Mouse (Mus musculus) intestine, embryonic 16.5 days (tissue): Measurements from ENCODE around the gene Cd300ld3. TPM values are rescaled to one million over a fixed set of nuclear protein-coding genes. Genes with fewer than 3 reads are reported as not detected.
A peak's percentile ranks its signal among the peaks of the same experiment; 100 is the strongest.

Source experiments
- ATAC-seq: fragments of 200-750 bp; cut with Nextera tagmentation; 2 replicates; pipeline ENCODE4 v1.8.0; 2017; ENCODE audit warnings: moderate TSS enrichment, moderate library complexity
- H3K27ac ChIP-seq: fragments of 300-500 bp; sonication (generic); 2 replicates; pipeline ENCODE4 v1.5.1; 2014; ENCODE audit warnings: mild to moderate bottlenecking, low read length
- H3K27me3 ChIP-seq: fragments of 300-500 bp; sonication (generic); replicated peaks from 2 replicates; pipeline ENCODE4 v1.6.1; 2014; ENCODE audit warnings: low read length, control low read depth, mixed read lengths; ENCODE audit not compliant: control insufficient read depth, insufficient read depth
- H3K36me3 ChIP-seq: fragments of 300-500 bp; sonication (generic); 2 replicates; pipeline ENCODE4 v1.6.1; 2014; ENCODE audit warnings: low read length, control low read depth; ENCODE audit not compliant: control insufficient read depth, insufficient read depth
- H3K4me1 ChIP-seq: fragments of 300-500 bp; sonication (generic); 2 replicates; pipeline ENCODE4 v1.6.1; 2014; ENCODE audit warnings: low read length, control low read depth, mixed read lengths; ENCODE audit not compliant: control insufficient read depth, insufficient read depth
- H3K4me2 ChIP-seq: fragments of 300-500 bp; sonication (generic); 2 replicates; pipeline ENCODE4 v1.6.1; 2014; ENCODE audit warnings: low read depth, low read length, control low read depth
- H3K4me3 ChIP-seq: fragments of 300-500 bp; sonication (generic); 2 replicates; pipeline ENCODE4 v1.5.1; 2014; ENCODE audit warnings: mild to moderate bottlenecking, low read length
- H3K9ac ChIP-seq: fragments of 300-500 bp; sonication (generic); 2 replicates; pipeline ENCODE4 v1.6.1; 2014; ENCODE audit warnings: low read depth, low read length
- H3K9me3 ChIP-seq: fragments of 300-500 bp; sonication (generic); 2 replicates; pipeline ENCODE4 v1.6.1; 2016; ENCODE audit warnings: low read length, control low read depth; ENCODE audit not compliant: control insufficient read depth
- WGBS: fragments of 180-500 bp; shearing (Covaris S2); extraction: QIAGEN DNeasy Blood & Tissue Kit; methylation state at CpG from one replicate; pipeline ENCODE4 v1.1.7; 2014; 5-methylcytosine and 5-hydroxymethylcytosine counted together
- polyA plus RNA-seq: library from polyadenylated mRNA; unstranded; fragments of >200 nt; fragmentation: Nextera tagmentation; extraction: Ambion mirVana; gene quantifications from 2 replicates; pipeline ENCODE4 v1.2.1, GENCODE M21; 2015

Gene Cd300ld3
- polyA plus RNA-seq, 1 experiment from 2014 or later = not detected

- no peaks in the 10 kb centered on the region for H3K36me3 ChIP-seq
- H3K9ac ChIP-seq = no peak overlapping the region
- no peak overlapping the region for H3K4me3 ChIP-seq
- H3K27me3 ChIP-seq = no peaks in the 10 kb centered on the region
- 60% methylated on average over 3 of the region's 3 CpGs for WGBS
- no peak overlapping the region for H3K4me2 ChIP-seq
- no peak overlapping the region for H3K27ac ChIP-seq
- no peaks in the 10 kb centered on the region for H3K9me3 ChIP-seq
- H3K4me1 ChIP-seq = no peaks in the 10 kb centered on the region
- no peak for ATAC-seq
These were observed 33.2 kb upstream of the Cd300ld3 start for GRCm38 (mm10) chr11:115081373-115081772.

GRCm38 (mm10) chr11:115080886-115081285 lies 32.7 kb upstream of the Cd300ld3 start:
- Histone ChIP-seq H3K4me2 (no peak overlapping the region), H3K27ac (no peak overlapping the region), H3K27me3 (no peaks in the 10 kb centered on the region), H3K4me3 (no peak overlapping the region), H3K9ac (no peak overlapping the region), H3K4me1 (no peaks in the 10 kb centered on the region), H3K9me3 (no peaks in the 10 kb centered on the region), H3K36me3 (no peaks in the 10 kb centered on the region)
- WGBS = 32% methylated on average over 13 of the region's 13 CpGs
- no peak; the same call in 1 of the 2 replicates for ATAC-seq

- 79% methylated on average over 5 of the region's 5 CpGs for WGBS
- no peaks in the 10 kb centered on the region for H3K27me3 ChIP-seq
- no peak for ATAC-seq
These were observed 30.5 kb upstream of the Cd300ld3 start for GRCm38 (mm10) chr11:115078680-115079079.

GRCm38 (mm10) chr11:115077436-115077835 lies 29.2 kb upstream of the Cd300ld3 start:
- no peak overlapping the region for H3K27ac ChIP-seq
- no peak overlapping the region for H3K4me3 ChIP-seq
- WGBS = 94% methylated on average over 1 of the region's 1 CpGs
- no peak overlapping the region for H3K4me2 ChIP-seq
- no peaks in the 10 kb centered on the region for H3K9me3 ChIP-seq
- no peaks in the 10 kb centered on the region for H3K27me3 ChIP-seq
- ATAC-seq = no peak
- H3K9ac ChIP-seq = no peak overlapping the region
- peaks cover 12% of the 10 kb centered on the region; the same call in 1 of the 2 replicates for H3K4me1 ChIP-seq
- H3K36me3 ChIP-seq = no peaks in the 10 kb centered on the region

More at GRCm38 (mm10) chr11:115078680-115079079, 30.5 kb upstream of the Cd300ld3 start:
- H3K27ac ChIP-seq = no peak overlapping the region
- H3K4me2 ChIP-seq = no peak overlapping the region
- H3K9me3 ChIP-seq = no peaks in the 10 kb centered on the region
- peaks cover 8% of the 10 kb centered on the region; the same call in 1 of the 2 replicates for H3K4me1 ChIP-seq
- no peak overlapping the region for H3K9ac ChIP-seq
- no peak overlapping the region for H3K4me3 ChIP-seq
- H3K36me3 ChIP-seq = no peaks in the 10 kb centered on the region

GRCm38 (mm10) chr11:115075859-115076258 lies 27.6 kb upstream of the Cd300ld3 start:
- Histone ChIP-seq H3K4me1 (peaks cover 19% of the 10 kb centered on the region), H3K4me3 (no peak overlapping the region), H3K9ac (no peak overlapping the region), H3K27ac (no peak overlapping the region), H3K36me3 (no peaks in the 10 kb centered on the region), H3K4me2 (no peak overlapping the region), H3K9me3 (no peaks in the 10 kb centered on the region), H3K27me3 (no peaks in the 10 kb centered on the region)
- WGBS = 45% methylated on average over 5 of the region's 5 CpGs
- peak; percentile 75 for ATAC-seq

- peak; percentile 29; the same call in 1 of the 2 replicates for ATAC-seq
- Histone ChIP-seq H3K36me3 (no peaks in the 10 kb centered on the region), H3K9me3 (no peaks in the 10 kb centered on the region), H3K4me1 (peaks cover 19% of the 10 kb centered on the region), H3K9ac (no peak overlapping the region), H3K27me3 (no peaks in the 10 kb centered on the region), H3K4me3 (no peak overlapping the region), H3K27ac (no peak overlapping the region), H3K4me2 (no peak overlapping the region)
- 55% methylated on average over 7 of the region's 7 CpGs for WGBS
These were observed 27.2 kb upstream of the Cd300ld3 start for GRCm38 (mm10) chr11:115075407-115075806.

- Histone ChIP-seq H3K4me2 (no peak overlapping the region), H3K27me3 (no peaks in the 10 kb centered on the region), H3K9ac (no peak overlapping the region), H3K27ac (no peak overlapping the region), H3K4me3 (no peak overlapping the region), H3K4me1 (peaks cover 19% of the 10 kb centered on the region), H3K9me3 (no peaks in the 10 kb centered on the region), H3K36me3 (no peaks in the 10 kb centered on the region)
- 71% methylated on average over 5 of the region's 5 CpGs for WGBS
- no peak for ATAC-seq
These were observed 24.8 kb upstream of the Cd300ld3 start for GRCm38 (mm10) chr11:115073002-115073401.

GRCm38 (mm10) chr11:115071631-115072294 lies 23.6 kb upstream of the Cd300ld3 start:
- no peaks in the 10 kb centered on the region for H3K27me3 ChIP-seq
- H3K4me1 ChIP-seq = peaks cover 19% of the 10 kb centered on the region
- peak overlapping the region; percentile 40; the same call in 1 of the 2 replicates for H3K9ac ChIP-seq
- peak overlapping the region; percentile 57 for H3K27ac ChIP-seq
- no peaks in the 10 kb centered on the region for H3K9me3 ChIP-seq
- peak; percentile 48; the same call in 1 of the 2 replicates for ATAC-seq
- H3K36me3 ChIP-seq = no peaks in the 10 kb centered on the region
- H3K4me3 ChIP-seq = no peak overlapping the region
- H3K4me2 ChIP-seq = peak overlapping the region; percentile 35
- 16% methylated on average over 14 of the region's 14 CpGs for WGBS

GRCm38 (mm10) chr11:115071015-115071551 lies 22.9 kb upstream of the Cd300ld3 start:
- Histone ChIP-seq H3K4me2 (peak overlapping the region; percentile 35; the same call in 1 of the 2 replicates), H3K4me3 (no peak overlapping the region)

More at GRCm38 (mm10) chr11:115071015-115071551, 22.9 kb upstream of the Cd300ld3 start:
- H3K27me3 ChIP-seq = no peaks in the 10 kb centered on the region
- peaks cover 19% of the 10 kb centered on the region for H3K4me1 ChIP-seq
- no peak overlapping the region for H3K9ac ChIP-seq
- no peak for ATAC-seq
- no peak overlapping the region for H3K27ac ChIP-seq
- H3K9me3 ChIP-seq = no peaks in the 10 kb centered on the region
- H3K36me3 ChIP-seq = no peaks in the 10 kb centered on the region
- WGBS = 9% methylated on average over 9 of the region's 9 CpGs
